Mouse (Mus musculus) liver, postnatal 0 days (tissue): ENCODE data around the gene Dydc1. TPM values are rescaled to one million over a fixed set of nuclear protein-coding genes. Genes with fewer than 3 reads are reported as not detected.
"Not testable (repeated sequence)": the region's sequence is repeated elsewhere in the genome, so short reads cannot be mapped to it uniquely, and the experiment has no call there.

Experiments used
- ATAC-seq: fragments of 200-750 bp; cut with Nextera tagmentation; 2 replicates; pipeline ENCODE4 v1.8.0; 2017; ENCODE audit warnings: mild to moderate bottlenecking, moderate library complexity
- DNase-seq: peaks from one replicate; pipeline ENCODE4 v3.0.0-alpha.2; 2016
- H3K27ac ChIP-seq: fragments of 300-500 bp; sonication (generic); 2 replicates; pipeline ENCODE4 v1.5.1; 2014; ENCODE audit warnings: antibody characterized with exemption, moderate library complexity, mild to moderate bottlenecking, low read depth
- H3K27me3 ChIP-seq: fragments of 300-500 bp; sonication (generic); 2 replicates; pipeline ENCODE4 v1.6.1; 2014; ENCODE audit warnings: low read length, control low read depth, mixed read lengths; ENCODE audit not compliant: insufficient read depth
- H3K36me3 ChIP-seq: fragments of 300-500 bp; sonication (generic); replicated peaks from 2 replicates; pipeline ENCODE4 v1.6.1; 2014; ENCODE audit warnings: mild to moderate bottlenecking, control low read depth, low read length, moderate library complexity, mixed read lengths; ENCODE audit not compliant: insufficient read depth
- H3K4me1 ChIP-seq: fragments of 300-500 bp; sonication (generic); 2 replicates; pipeline ENCODE4 v1.6.1; 2014; ENCODE audit warnings: antibody characterized with exemption, mild to moderate bottlenecking, control low read depth; ENCODE audit not compliant: insufficient read depth
- H3K4me2 ChIP-seq: fragments of 300-500 bp; sonication (generic); 2 replicates; pipeline ENCODE4 v1.6.1; 2014; ENCODE audit warnings: low read depth, mild to moderate bottlenecking, low read length, moderate library complexity, mixed read lengths
- H3K4me3 ChIP-seq: fragments of 300-500 bp; sonication (generic); 2 replicates; pipeline ENCODE4 v1.5.1; 2014; ENCODE audit warnings: low read depth, low read length
- H3K9ac ChIP-seq: fragments of 300-500 bp; sonication (generic); replicated peaks from 2 replicates; pipeline ENCODE4 v1.6.1; 2014; ENCODE audit warnings: mild to moderate bottlenecking, moderate library complexity
- H3K9me3 ChIP-seq: fragments of 300-500 bp; sonication (generic); 2 replicates; pipeline ENCODE4 v1.6.1; 2016; ENCODE audit warnings: mild to moderate bottlenecking, control low read depth, low read length, mixed read lengths
- CTCF ChIP-seq: sonication (generic); IDR thresholded peaks from 2 replicates; pipeline ENCODE4 v1.5.1; 2016; ENCODE audit warnings: antibody characterized with exemption, low read depth
- EP300 ChIP-seq: IDR thresholded peaks from 2 replicates; pipeline ENCODE4 v1.6.1; 2016; ENCODE audit warnings: antibody characterized with exemption, low read depth, mild to moderate bottlenecking
- WGBS: fragments of 180-500 bp; shearing (Covaris S2); extraction: QIAGEN DNeasy Blood & Tissue Kit; methylation state at CpG from one replicate; pipeline ENCODE4 v1.1.7; 2014; ENCODE audit not compliant: insufficient replicate concordance; 5-methylcytosine and 5-hydroxymethylcytosine counted together
- polyA plus RNA-seq: library from polyadenylated mRNA; unstranded; fragments of >200 nt; fragmentation: Nextera tagmentation; extraction: Ambion mirVana; gene quantifications from 2 replicates; pipeline ENCODE4 v1.2.1, GENCODE M21; 2015

Gene Dydc1
- polyA plus RNA-seq, 1 experiment from 2014 or later = not detected

DNA sequence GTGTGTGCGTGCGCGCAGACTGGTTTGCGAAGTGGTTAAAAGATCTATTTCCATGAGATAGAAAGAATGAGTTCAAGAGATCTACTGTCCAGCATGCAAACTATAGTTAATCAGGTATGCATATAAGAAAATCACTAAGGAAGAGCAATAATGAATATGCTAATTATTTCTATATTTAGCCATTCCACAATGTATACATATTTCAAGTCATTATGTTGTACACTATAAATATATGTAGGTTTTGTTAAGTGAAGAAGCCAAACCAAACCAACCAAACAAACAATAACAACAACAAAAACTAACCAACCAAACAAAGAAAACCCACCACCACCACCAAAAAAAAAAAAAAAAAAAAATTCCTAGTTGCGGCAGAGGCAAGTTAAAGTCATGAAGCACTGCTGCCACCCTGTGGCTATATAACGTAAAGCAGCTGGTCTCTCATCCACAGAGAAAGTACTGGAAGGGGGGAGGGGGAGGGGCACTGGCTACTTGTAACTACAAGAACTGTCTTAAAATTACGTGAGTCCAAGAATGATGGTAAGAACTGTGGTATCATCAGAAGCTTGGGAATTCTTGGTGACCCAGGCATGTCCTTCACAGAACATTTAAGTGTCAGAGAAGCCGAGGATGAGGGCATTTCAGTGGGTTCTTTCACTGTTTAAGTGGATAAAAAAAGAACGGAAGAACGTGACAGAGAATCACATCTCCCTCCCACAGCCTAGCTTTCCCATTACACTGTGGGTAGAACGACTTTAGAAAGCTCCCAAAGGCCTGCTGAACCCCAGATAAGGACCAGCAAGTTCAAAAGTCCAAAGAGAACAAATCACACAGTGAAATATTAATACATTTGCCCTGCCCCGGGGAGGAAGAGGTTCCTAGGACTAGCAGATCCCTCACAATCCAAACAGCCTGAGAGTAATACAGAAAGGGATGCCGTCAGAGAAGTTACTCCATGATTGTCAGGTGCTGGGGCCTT, 39.3 kb upstream of the Dydc1 start:
- no peak overlapping the region; the same call in 1 of the 2 replicates for H3K4me2 ChIP-seq
- 46% methylated on average over 13 of the region's 13 CpGs for WGBS
- no peaks in the 10 kb centered on the region for H3K36me3 ChIP-seq
- ATAC-seq (peak; percentile 59; the same call in 1 of the 2 replicates), DNase-seq (peak; percentile 84)
- H3K4me3 ChIP-seq = no peak overlapping the region
- no peaks in the 10 kb centered on the region for H3K27me3 ChIP-seq
- H3K4me1 ChIP-seq = peaks cover 5% of the 10 kb centered on the region
- no peak overlapping the region for H3K27ac ChIP-seq
- H3K9ac ChIP-seq = no peak overlapping the region
- TF ChIP-seq EP300 = no peak
- TF ChIP-seq CTCF = peak; percentile 91
- no peaks in the 10 kb centered on the region for H3K9me3 ChIP-seq

DNA sequence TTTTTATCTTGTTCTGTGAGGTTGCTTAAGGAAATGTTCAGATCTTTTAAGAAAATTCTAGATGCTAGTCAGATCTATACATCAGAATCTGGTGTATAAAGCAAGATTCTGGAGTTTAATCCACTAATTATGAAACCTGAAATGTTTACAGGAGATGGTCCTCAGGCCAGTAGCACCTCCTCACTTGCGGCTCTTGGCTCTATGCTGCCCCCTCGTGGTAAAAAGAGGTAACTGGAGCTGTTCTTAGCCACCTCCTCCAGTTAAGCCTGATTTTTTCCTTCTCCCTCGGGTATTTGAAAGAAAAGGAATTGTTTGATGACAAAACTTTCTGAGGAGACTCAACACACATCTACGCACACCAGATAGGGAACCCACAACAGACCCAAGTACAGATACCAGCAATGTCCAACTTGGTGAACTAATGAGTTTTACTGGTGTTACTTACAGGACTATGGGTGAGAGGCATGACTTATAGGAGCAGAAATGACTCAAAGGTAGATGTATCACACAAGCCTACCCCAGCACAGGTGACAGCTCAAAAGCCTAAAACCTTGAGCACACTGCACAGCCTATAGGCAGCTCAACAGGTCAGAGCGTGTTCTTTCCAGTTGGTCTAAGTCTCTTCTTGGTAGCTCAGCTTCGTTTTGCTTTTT, 37.4 kb upstream of the Dydc1 start:
- 32% methylated on average over 6 of the region's 6 CpGs for WGBS

DNA sequence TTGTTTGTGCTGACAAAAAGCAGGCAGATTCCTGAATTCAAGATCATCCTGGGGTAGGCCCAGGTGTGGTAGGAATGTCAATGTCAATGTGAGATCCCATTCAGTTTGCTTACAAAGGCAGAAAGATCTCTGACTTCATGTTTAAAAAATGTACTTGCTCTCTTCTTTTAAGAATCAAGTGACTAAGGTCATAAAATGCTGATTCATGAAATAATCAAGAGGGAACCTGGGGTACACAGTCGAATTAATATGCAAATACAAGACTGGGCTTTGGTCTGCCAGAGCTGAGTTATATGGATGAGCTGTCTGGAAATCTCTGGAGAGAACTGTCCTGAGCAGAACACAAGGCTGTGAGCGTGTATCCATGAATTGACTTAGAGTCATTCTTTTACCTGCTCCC, 25.3 kb upstream of the Dydc1 start:
- Histone ChIP-seq H3K36me3 (no peaks in the 10 kb centered on the region), H3K9me3 (no peaks in the 10 kb centered on the region), H3K4me3 (no peak overlapping the region), H3K27ac (no peak overlapping the region), H3K4me1 (no peaks in the 10 kb centered on the region), H3K9ac (no peak overlapping the region), H3K27me3 (no peaks in the 10 kb centered on the region), H3K4me2 (no peak overlapping the region)
- no peak for DNase-seq
- TF ChIP-seq EP300 = no peak
- TF ChIP-seq CTCF = no peak
- ATAC-seq = no peak
- WGBS = 69% methylated on average over 2 of the region's 2 CpGs

More for the DNA sequence above, 37.4 kb upstream of the Dydc1 start:
- TF ChIP-seq EP300 (no peak), CTCF (peak; percentile 96)
- Histone ChIP-seq H3K27me3 (no peaks in the 10 kb centered on the region), H3K9me3 (no peaks in the 10 kb centered on the region), H3K4me1 (peaks cover 5% of the 10 kb centered on the region), H3K4me3 (no peak overlapping the region), H3K36me3 (no peaks in the 10 kb centered on the region), H3K27ac (no peak overlapping the region), H3K9ac (no peak overlapping the region), H3K4me2 (no peak overlapping the region)
- DNase-seq (peak; percentile 74), ATAC-seq (no peak; the same call in 1 of the 2 replicates)

DNA sequence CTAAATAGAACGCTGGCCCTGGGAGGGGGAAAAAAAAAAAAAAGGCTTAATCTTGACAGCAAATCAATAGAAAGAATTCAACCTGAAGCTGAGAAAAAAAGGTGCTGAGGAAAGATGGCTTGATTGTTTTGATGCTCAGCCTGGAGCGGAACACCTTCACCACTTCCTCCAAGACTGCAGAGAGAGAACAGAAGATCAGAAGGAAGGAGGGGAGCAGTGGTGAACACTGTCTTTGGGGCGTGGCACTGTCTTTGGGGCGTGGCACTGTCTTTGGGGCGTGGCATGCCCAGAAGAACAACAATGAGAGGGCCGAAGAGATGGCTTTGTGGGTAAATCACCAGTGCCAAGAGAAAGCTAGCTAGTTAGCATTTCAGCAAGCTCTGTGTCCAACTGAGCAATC, 22.2 kb upstream of the Dydc1 start:
- ATAC-seq = no peak
- WGBS = 58% methylated on average over 6 of the region's 6 CpGs
- Histone ChIP-seq H3K4me2 (no peak overlapping the region), H3K36me3 (no peaks in the 10 kb centered on the region), H3K4me1 (no peaks in the 10 kb centered on the region), H3K9ac (no peak overlapping the region), H3K27me3 (no peaks in the 10 kb centered on the region), H3K9me3 (no peaks in the 10 kb centered on the region), H3K4me3 (no peak overlapping the region), H3K27ac (no peak overlapping the region)
- DNase-seq = no peak
- TF ChIP-seq EP300 = no peak
- no peak for TF ChIP-seq CTCF

DNA sequence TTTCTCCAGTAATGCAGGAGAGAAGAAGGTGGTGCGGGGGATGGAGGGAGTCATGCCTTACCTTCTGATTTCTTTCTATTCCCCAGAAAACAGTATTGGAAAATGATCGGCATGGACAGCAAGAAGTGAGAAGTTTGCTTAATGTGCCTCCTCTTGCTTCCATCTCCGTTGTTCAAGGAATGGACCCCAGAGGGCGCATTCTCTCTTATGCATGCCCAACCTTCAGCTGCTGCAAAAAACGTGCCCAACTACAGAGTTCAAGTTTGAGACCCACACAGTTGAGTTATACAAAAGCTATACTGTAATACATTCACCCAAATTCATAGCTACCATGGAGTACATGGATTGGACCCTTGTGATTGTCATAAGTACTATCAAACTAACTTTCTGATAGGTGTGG, 20.2 kb upstream of the Dydc1 start:
- WGBS = 55% methylated on average over 5 of the region's 5 CpGs
- H3K4me2 ChIP-seq = no peak overlapping the region
- H3K36me3 ChIP-seq = no peaks in the 10 kb centered on the region
- H3K27ac ChIP-seq = no peak overlapping the region
- H3K27me3 ChIP-seq = no peaks in the 10 kb centered on the region
- no peak for ATAC-seq
- TF ChIP-seq CTCF (peak; percentile 42), EP300 (no peak)
- DNase-seq = no peak
- H3K9ac ChIP-seq = no peak overlapping the region
- H3K4me1 ChIP-seq = no peaks in the 10 kb centered on the region
- no peaks in the 10 kb centered on the region for H3K9me3 ChIP-seq
- no peak overlapping the region for H3K4me3 ChIP-seq

DNA sequence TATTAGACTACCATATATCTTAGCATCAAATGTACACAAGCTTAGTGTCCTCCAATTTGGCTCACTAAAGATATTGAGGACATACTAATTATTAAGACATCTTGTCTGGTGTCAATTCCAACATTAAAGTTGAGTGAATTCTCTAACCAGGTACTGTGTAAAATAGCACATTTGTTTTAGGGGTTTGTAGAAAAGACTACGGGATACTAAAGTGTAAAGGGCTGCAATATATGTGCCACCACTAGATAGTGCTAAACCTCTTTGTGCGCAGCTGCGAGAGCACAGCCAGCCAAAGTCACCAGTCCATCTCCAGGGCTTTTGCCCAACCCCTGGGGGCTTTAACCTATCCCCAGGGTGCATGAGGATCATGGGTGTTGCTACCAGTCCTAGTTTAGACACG, 19.5 kb upstream of the Dydc1 start:
- H3K9me3 ChIP-seq, ATAC-seq, DNase-seq, H3K4me2 ChIP-seq, H3K9ac ChIP-seq, H3K4me1 ChIP-seq, H3K4me3 ChIP-seq, H3K36me3 ChIP-seq, H3K27ac ChIP-seq, H3K27me3 ChIP-seq: not testable (repeated sequence)
- peak; percentile 9; the same call in 1 of the 2 replicates for TF ChIP-seq CTCF
- WGBS = 50% methylated on average over 2 of the region's 4 CpGs
